Mouse (Mus musculus) heart, postnatal 0 days (tissue): ENCODE data around the gene Abcc10. TPM values are rescaled to one million over a fixed set of nuclear protein-coding genes. Genes with fewer than 3 reads are reported as not detected.
A peak's percentile ranks its signal among the peaks of the same experiment; 100 is the strongest.

Experiments used
- ATAC-seq: fragments of 200-750 bp; cut with Nextera tagmentation; 2 replicates; pipeline ENCODE4 v1.8.0; 2017; ENCODE audit warnings: low read depth, moderate number of reproducible peaks, moderate library complexity; ENCODE audit not compliant: insufficient read depth
- DNase-seq: peaks from one replicate; pipeline ENCODE4 v3.0.0-alpha.2; 2016; ENCODE audit warnings: low spot score
- H3K27ac ChIP-seq: fragments of 300-500 bp; sonication (generic); 2 replicates; pipeline ENCODE4 v1.5.1; 2014; ENCODE audit warnings: low read depth, mild to moderate bottlenecking
- H3K27me3 ChIP-seq: fragments of 300-500 bp; sonication (generic); 2 replicates; pipeline ENCODE4 v1.6.1; 2014; ENCODE audit warnings: low read length, mixed read lengths; ENCODE audit not compliant: control insufficient read depth, insufficient read depth
- H3K36me3 ChIP-seq: fragments of 300-500 bp; sonication (generic); replicated peaks from 2 replicates; pipeline ENCODE4 v1.6.1; 2014; ENCODE audit warnings: low read length, mixed read lengths; ENCODE audit not compliant: control insufficient read depth, insufficient read depth
- H3K4me1 ChIP-seq: fragments of 300-500 bp; sonication (generic); 2 replicates; pipeline ENCODE4 v1.6.1; 2014; ENCODE audit warnings: antibody characterized with exemption; ENCODE audit not compliant: control insufficient read depth, insufficient read depth
- H3K4me2 ChIP-seq: fragments of 300-500 bp; sonication (generic); 2 replicates; pipeline ENCODE4 v1.6.1; 2014; ENCODE audit warnings: low read depth, mild to moderate bottlenecking, low read length, moderate library complexity
- H3K4me3 ChIP-seq: fragments of 300-500 bp; sonication (generic); 2 replicates; pipeline ENCODE4 v1.5.1; 2014; ENCODE audit warnings: low read depth, low read length
- H3K9ac ChIP-seq: fragments of 300-500 bp; sonication (generic); replicated peaks from 2 replicates; pipeline ENCODE4 v1.6.1; 2014; ENCODE audit warnings: low read depth, low read length, mixed read lengths
- H3K9me3 ChIP-seq: fragments of 300-500 bp; sonication (generic); replicated peaks from 2 replicates; pipeline ENCODE4 v1.6.1; 2016; ENCODE audit warnings: low read length; ENCODE audit not compliant: control insufficient read depth
- CTCF ChIP-seq: IDR thresholded peaks from 2 replicates; pipeline ENCODE4 v1.5.1; 2016; ENCODE audit warnings: antibody characterized with exemption, control low read depth, low read depth
- EP300 ChIP-seq: IDR thresholded peaks from 2 replicates; pipeline ENCODE4 v1.6.1; 2016; ENCODE audit warnings: antibody characterized with exemption, low read depth
- WGBS: fragments of 180-500 bp; shearing (Covaris S2); extraction: QIAGEN DNeasy Blood & Tissue Kit; methylation state at CpG from one replicate; pipeline ENCODE4 v1.1.7; 2014; 5-methylcytosine and 5-hydroxymethylcytosine counted together
- polyA plus RNA-seq: library from polyadenylated mRNA; unstranded; fragments of >200 nt; fragmentation: Nextera tagmentation; extraction: Ambion mirVana; gene quantifications from 2 replicates; pipeline ENCODE4 v1.2.1, GENCODE M21; 2015
- total RNA-seq: library from RNA; depleted of rRNA; stranded (reverse); fragments of >200 nt; gene quantifications from 2 replicates; pipeline ENCODE4 v1.2.3, GENCODE M21; 2014; ENCODE audit warnings: low replicate concordance

Gene Abcc10
- total and polyA plus RNA-seq, 2 experiments from 2014 or later, result 4.1 to 5.8 TPM

GRCm38 (mm10) chr17:46268026-46268720 is 60.0 kb downstream of the Abcc10 start:
- peaks cover 43% of the 10 kb centered on the region for H3K36me3 ChIP-seq
- H3K9me3 ChIP-seq, result no peaks in the 10 kb centered on the region
- no peak overlapping the region for H3K27ac ChIP-seq
- H3K27me3 ChIP-seq, result no peaks in the 10 kb centered on the region
- 72% methylated on average over 10 of the region's 10 CpGs for WGBS
- TF ChIP-seq EP300 (no peak), CTCF (no peak)
- no peak for DNase-seq
- ATAC-seq, result no peak
- H3K4me3 ChIP-seq, result no peak overlapping the region
- H3K4me1 ChIP-seq, result 0 out of 2 replicates have a peak, but pooled peaks cover 4% of the 10 kb centered on the region
- H3K9ac ChIP-seq, result 0 out of 2 replicates have a peak overlapping the region, but pooled peaks have one; percentile 1
- no peak overlapping the region for H3K4me2 ChIP-seq

GRCm38 (mm10) chr17:46267511-46267910 is 60.6 kb downstream of the Abcc10 start:
- peaks cover 50% of the 10 kb centered on the region for H3K36me3 ChIP-seq
- WGBS, result 76% methylated on average over 7 of the region's 7 CpGs

GRCm38 (mm10) chr17:46266986-46267385 is 61.2 kb downstream of the Abcc10 start:
- H3K4me3 ChIP-seq, result no peak overlapping the region
- no peaks in the 10 kb centered on the region for H3K27me3 ChIP-seq
- no peaks in the 10 kb centered on the region for H3K9me3 ChIP-seq
- 0 out of 2 replicates have a peak, but pooled peaks cover 4% of the 10 kb centered on the region for H3K4me1 ChIP-seq
- DNase-seq, result no peak
- H3K4me2 ChIP-seq, result no peak overlapping the region
- 77% methylated on average over 6 of the region's 6 CpGs for WGBS
- no peak for TF ChIP-seq EP300
- no peak for TF ChIP-seq CTCF
- H3K36me3 ChIP-seq, result peaks cover 55% of the 10 kb centered on the region
- ATAC-seq, result no peak
- no peak overlapping the region for H3K9ac ChIP-seq
- 0 out of 2 replicates have a peak overlapping the region, but pooled peaks have one; percentile 8 for H3K27ac ChIP-seq

More at GRCm38 (mm10) chr17:46267511-46267910, 60.6 kb downstream of the Abcc10 start:
- TF ChIP-seq EP300 (no peak), CTCF (no peak)
- no peak overlapping the region for H3K9ac ChIP-seq
- DNase-seq (no peak), ATAC-seq (no peak)
- no peaks in the 10 kb centered on the region for H3K9me3 ChIP-seq
- H3K27ac ChIP-seq, result no peak overlapping the region
- H3K4me2 ChIP-seq, result no peak overlapping the region
- H3K4me1 ChIP-seq, result 0 out of 2 replicates have a peak, but pooled peaks cover 4% of the 10 kb centered on the region
- no peaks in the 10 kb centered on the region for H3K27me3 ChIP-seq
- no peak overlapping the region for H3K4me3 ChIP-seq

GRCm38 (mm10) chr17:46265918-46266618 is 62.1 kb downstream of the Abcc10 start:
- WGBS, result 16% methylated on average over 14 of the region's 14 CpGs
- DNase-seq (peak; percentile 73), ATAC-seq (peak; percentile 68)
- Histone ChIP-seq H3K9ac (no peak overlapping the region; the same call in 1 of the 2 replicates), H3K9me3 (no peaks in the 10 kb centered on the region), H3K4me2 (no peak overlapping the region), H3K27ac (0 out of 2 replicates have a peak overlapping the region, but pooled peaks have one; percentile 8), H3K36me3 (peaks cover 55% of the 10 kb centered on the region), H3K4me3 (no peak overlapping the region), H3K4me1 (0 out of 2 replicates have a peak, but pooled peaks cover 4% of the 10 kb centered on the region), H3K27me3 (no peaks in the 10 kb centered on the region)
- no peak for TF ChIP-seq EP300
- TF ChIP-seq CTCF, result peak; percentile 84

GRCm38 (mm10) chr17:46265502-46265901 is 62.6 kb downstream of the Abcc10 start:
- H3K4me2 ChIP-seq, result no peak overlapping the region
- no peaks in the 10 kb centered on the region for H3K27me3 ChIP-seq
- H3K4me1 ChIP-seq, result 0 out of 2 replicates have a peak, but pooled peaks cover 4% of the 10 kb centered on the region
- no peaks in the 10 kb centered on the region for H3K9me3 ChIP-seq
- H3K36me3 ChIP-seq, result peaks cover 55% of the 10 kb centered on the region
- DNase-seq (no peak), ATAC-seq (no peak)
- no peak overlapping the region for H3K9ac ChIP-seq
- 87% methylated on average over 12 of the region's 12 CpGs for WGBS
- no peak for TF ChIP-seq CTCF
- TF ChIP-seq EP300, result no peak
- no peak overlapping the region for H3K4me3 ChIP-seq
- H3K27ac ChIP-seq, result no peak overlapping the region
